Mouse (Mus musculus): Measurements from ENCODE around the gene Naif1.

Gene Naif1

GRCm38 (mm10) chr2:32428262-32428722 is 22.0 kb upstream of the Naif1 start:
- DNase-seq: no peak

DNA sequence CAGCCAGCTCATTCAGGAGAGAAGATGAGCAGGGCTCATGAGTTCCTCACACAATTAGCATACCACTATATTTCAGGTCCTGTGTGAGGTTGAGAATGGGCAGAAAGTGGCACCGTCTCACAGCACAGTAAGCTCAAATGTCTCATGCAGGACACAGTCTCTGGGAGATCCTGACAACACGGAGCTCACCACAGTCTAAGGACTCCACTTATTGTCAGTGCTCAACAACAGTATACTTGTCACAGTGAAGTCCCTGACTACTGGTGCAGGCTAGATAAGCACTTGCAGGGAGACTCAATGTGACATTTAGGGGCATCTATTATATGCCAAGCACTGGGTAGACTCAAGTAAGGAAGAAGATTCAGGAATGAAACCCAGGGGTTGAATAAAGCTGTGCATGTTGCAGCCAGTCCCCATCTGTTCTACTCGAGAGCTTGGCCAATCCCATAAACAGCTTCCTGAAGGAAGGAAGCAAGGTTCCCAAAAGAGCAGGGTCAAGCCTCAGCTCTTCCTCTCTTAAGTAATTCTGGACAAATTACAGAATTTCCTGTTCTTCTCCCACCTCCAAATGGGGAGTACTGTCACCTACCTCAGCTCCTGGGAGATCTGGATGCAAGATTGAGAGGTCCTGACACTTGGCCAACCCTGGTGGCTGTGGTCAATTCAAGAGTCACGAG is 20.9 kb upstream of the Naif1 start:
- DNase-seq: no peak

DNA sequence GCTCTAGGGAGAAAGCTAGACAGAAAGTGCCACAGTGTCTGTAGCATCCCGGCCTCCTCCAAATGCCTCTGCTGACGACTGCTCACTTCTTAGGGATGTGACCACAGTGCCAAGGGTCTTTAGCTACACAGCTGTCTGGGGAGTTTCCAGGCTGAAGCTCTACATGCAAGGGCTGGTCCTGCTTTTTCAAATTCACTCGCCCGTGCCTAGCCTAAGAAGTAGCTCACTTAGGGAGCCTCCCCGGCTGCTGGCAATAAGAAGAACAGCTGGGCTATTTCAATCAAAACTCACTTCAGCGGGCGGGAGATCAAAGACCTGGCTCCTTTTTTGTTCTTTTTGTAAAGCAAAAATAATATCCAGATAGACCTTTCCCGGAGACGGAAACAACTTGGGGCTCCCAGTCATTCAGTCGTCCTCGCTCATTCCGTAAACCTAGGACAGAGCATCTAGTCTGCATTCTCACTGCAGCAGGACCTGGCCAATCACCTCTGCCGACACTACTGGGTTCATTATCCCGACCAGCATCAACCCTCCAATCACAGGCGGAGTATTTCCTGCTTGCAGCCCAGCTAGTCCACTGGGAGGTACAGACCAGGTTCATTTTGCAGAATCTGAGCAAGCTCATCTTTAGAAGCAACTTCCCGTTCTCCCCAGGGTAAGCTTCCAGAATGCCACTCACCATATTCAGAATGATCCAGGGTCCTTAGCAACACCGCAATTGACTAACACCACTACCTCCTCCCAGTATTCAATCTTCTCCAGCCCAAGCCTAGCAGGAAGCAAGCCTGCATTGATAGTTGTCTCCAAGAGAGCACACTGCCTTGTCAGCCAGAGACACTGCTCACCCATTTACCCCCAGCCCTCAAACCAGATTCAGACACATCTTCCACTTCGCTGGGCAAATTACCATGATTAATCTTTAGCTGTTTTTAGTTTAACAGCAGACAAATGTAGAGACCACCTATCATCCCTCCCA is 19.3 kb upstream of the Naif1 start:
- peak; percentile 90 to 92 for DNase-seq

DNA sequence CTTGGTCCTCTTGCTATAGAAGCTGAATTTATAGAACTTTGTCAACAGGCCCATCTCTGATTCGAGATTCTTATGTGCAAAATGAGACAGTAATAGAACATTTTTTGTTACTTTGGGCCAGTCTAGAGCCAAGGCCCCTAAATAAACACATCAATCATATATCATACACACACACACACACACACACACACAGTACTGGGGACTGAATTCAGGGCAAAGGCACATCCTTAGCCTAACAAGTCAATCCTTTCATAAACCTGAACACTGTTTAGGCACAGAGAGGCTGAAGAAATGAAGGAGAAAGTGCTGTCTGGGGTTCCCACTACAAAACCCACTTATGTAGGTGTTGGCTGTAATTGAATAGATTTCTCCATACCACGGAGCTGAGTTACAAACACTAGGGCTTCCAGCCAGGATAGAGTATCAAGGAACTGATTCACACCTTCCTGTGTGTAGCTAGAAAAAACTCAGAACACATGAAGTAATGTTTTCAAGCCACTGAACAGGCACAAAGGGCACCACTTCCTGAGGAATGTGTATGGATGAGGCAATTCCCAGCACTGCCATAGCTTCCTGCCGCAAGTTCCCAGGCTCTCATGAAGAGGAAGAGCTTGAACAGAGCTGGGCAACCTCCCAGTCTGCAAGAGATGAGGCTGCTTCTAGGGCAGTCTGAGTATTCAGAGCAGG is 13.4 kb upstream of the Naif1 start:
- no peak for DNase-seq

DNA sequence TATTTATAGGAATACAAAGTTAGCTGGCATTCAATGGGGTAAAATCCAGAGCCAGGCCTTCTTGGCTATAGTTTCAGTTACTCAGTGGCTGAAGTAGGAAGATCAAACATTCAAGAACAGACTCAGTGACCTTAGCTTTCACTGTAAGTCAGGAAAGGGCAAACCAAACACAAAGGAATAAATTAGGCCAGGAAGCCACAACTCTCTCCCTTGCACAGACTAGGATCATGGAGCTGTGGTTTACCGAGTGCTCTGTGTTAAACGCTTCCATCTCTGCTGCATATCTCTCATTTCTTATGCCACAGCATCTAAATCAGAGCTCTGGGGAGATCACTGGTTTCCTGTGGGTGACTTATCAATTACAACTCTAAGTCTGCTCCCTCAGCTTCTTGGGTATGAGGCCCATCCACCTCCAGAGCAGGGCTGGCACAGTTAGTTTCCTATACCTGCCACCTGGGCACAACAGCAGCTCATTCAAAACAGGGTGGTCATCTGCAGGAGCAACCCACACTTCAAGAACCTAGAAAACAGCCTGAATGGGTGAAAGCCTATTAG is 12.6 kb upstream of the Naif1 start:
- no peak for DNase-seq

DNA sequence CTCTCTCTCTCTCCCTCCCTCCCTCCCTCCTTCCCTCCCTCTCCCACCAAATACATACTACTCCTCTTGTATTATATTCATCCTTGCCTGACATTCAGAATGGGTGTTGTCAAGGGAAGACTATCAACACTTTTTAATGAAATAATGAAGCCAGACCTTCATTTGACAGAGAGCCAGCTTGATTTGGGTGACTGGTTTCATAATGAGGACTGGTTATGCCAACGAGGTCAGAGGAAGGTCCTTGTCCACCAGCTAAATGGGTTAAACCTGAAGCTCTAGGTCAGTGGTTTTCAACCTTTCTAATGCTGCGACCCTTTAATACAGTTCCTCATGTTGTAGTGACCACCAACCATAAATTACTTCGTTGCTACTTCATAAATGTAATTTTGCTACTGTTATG is 11.5 kb upstream of the Naif1 start:
- DNase-seq: no peak

GRCm38 (mm10) chr2:32439177-32439576 is 11.1 kb upstream of the Naif1 start:
- no peak for DNase-seq

DNA sequence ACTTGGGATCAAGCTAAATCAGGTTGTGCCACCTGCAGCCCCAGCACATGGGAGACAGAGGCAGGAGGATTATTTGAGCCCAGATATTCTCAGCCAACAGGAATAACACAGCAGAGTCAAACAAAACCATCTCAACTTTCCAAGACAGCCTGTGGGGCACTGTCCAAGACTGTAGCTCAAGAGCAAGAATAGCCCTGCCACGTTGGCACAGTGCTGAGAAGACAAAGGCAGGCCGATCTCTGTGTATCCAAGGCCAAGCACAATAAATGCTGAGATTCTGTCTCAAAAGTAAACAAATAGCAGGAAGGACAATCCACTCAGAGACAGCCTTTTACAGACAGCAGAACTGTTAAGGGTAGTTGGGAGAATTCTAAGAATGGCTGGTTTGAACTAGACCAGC is 10.1 kb upstream of the Naif1 start:
- DNase-seq: no peak

GRCm38 (mm10) chr2:32440632-32441031 is 9.6 kb upstream of the Naif1 start:
- DNase-seq: no peak

- DNase-seq: no peak
Observed at GRCm38 (mm10) chr2:32441550-32441949, 8.7 kb upstream of the Naif1 start.

GRCm38 (mm10) chr2:32445535-32445934 is 4.7 kb upstream of the Naif1 start:
- DNase-seq: no peak

GRCm38 (mm10) chr2:32447264-32447936 is 2.9 kb upstream of the Naif1 start:
- no peak for DNase-seq

- no peak for DNase-seq
Observed at GRCm38 (mm10) chr2:32448480-32448879, 1.8 kb upstream of the Naif1 start.

DNA sequence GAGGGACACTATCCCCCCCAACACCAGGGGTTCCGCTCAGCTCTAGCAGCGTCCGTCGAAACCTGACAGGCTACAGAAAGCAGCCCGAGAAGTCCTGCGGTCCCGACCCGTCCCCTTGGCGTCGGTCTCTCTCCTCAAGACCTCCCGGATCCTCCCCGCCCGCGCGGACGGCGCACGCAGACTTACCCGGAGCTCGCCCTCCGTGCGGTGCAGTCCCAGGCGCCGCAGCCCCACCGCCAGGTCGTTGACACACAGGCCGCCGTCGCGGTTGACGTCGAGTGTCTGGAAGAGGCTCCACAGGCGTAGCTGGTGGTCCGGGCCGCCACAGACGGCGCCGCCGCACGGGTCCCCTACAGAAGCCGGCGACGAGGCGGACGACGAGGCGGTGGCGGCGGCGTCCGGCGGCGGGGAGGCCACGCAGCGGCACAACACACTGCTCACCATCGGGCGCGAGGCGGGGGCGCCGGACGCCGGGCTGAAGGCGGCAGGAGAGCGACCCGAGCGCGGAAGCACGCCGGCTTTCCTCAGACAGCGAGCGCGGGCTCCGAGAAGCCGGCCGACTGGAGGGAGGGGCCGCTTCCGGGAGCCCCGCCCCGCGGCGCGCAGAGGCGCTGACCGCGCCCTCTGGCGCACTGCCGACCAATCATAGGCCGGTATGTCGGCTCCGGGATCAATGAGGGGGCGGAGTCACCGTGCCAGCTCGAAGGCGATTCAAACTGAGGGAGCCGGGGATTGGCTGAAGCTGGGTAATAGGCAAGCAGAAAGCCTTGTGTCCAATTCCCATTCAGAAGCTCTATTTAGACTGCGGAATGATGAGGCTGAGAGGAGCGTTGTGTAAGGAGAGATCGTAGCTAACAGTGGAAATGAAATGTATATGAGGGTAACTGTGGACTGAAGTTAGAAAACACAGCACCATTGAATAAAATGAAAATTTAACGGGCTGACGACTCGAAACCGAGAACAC is 906 bp downstream of the Naif1 start, which contains the start of gene Slc25a25:
Gene Slc25a25, minus strand, starts transcription at position 565 of the 964 bp plus-strand sequence.
- DNase-seq: peak; percentile 99 to 100

- peak; percentile 98 to 99 for DNase-seq
Observed at GRCm38 (mm10) chr2:32451870-32452372, 1.7 kb downstream of the Naif1 start.

- DNase-seq: peak in 1 of 2 experiments; percentile 51
Observed at GRCm38 (mm10) chr2:32452441-32452971, 2.2 kb downstream of the Naif1 start.

GRCm38 (mm10) chr2:32453641-32454303 is 3.5 kb downstream of the Naif1 start:
- DNase-seq: no peak

- no peak for DNase-seq
Observed at GRCm38 (mm10) chr2:32454633-32455032, 4.4 kb downstream of the Naif1 start.

- no peak for DNase-seq
Observed at GRCm38 (mm10) chr2:32455101-32455500, 4.8 kb downstream of the Naif1 start.

DNA sequence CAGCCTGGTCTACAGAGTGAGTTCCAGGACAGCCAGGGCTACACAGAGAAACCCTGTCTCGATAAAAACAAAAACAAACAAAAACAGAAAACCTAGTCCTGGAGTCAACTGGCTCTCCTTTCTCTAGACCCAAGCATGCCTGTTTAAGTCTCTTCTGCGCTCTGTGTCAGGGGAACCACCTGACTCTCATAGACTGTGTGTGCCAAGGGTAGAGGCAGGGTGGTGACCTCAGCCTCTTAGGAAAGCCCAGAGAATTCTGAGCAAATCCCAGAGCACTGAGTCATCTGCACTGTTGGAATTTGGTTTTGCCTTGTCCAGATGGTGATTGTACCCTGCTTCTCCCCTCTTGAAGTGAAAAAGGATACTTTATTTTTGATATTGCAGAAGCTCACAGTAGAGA is 8.0 kb downstream of the Naif1 start:
- no peak for DNase-seq

Data from cerebellum, postnatal 14 days (tissue).